Mouse (Mus musculus) brown adipose tissue, adult 24 weeks (tissue): Measurements from ENCODE around the gene Slc22a4. TPM values are rescaled to one million over a fixed set of nuclear protein-coding genes. Genes with fewer than 3 reads are reported as not detected.
"Not testable (repeated sequence)": the region's sequence is repeated elsewhere in the genome, so short reads cannot be mapped to it uniquely, and the experiment has no call there.

Experiments
- H3K27ac ChIP-seq: fragments of 200-500 bp; replicated peaks from 2 replicates; pipeline ENCODE4 v1.5.1; 2012; ENCODE audit warnings: low read depth, mild to moderate bottlenecking, low read length
- H3K4me1 ChIP-seq: fragments of 200-500 bp; 2 replicates; pipeline ENCODE4 v1.6.1; 2012; ENCODE audit warnings: low read length, mixed read lengths; ENCODE audit not compliant: control insufficient read depth, insufficient read depth, insufficient read length
- H3K4me3 ChIP-seq: fragments of 200-500 bp; 2 replicates; pipeline ENCODE4 v1.5.1; 2012; ENCODE audit warnings: low read depth, mild to moderate bottlenecking, low read length, moderate library complexity; ENCODE audit not compliant: insufficient read depth
- polyA plus RNA-seq: library from polyadenylated mRNA; stranded (reverse); fragments of >200 nt; gene quantifications from 2 replicates; pipeline ENCODE4 v1.2.4, GENCODE M21; 2012; ENCODE audit not compliant: missing spikeins, insufficient read depth, insufficient read length

Slc22a4 gene
- polyA plus RNA-seq, 1 experiment, result 1.8 TPM

DNA sequence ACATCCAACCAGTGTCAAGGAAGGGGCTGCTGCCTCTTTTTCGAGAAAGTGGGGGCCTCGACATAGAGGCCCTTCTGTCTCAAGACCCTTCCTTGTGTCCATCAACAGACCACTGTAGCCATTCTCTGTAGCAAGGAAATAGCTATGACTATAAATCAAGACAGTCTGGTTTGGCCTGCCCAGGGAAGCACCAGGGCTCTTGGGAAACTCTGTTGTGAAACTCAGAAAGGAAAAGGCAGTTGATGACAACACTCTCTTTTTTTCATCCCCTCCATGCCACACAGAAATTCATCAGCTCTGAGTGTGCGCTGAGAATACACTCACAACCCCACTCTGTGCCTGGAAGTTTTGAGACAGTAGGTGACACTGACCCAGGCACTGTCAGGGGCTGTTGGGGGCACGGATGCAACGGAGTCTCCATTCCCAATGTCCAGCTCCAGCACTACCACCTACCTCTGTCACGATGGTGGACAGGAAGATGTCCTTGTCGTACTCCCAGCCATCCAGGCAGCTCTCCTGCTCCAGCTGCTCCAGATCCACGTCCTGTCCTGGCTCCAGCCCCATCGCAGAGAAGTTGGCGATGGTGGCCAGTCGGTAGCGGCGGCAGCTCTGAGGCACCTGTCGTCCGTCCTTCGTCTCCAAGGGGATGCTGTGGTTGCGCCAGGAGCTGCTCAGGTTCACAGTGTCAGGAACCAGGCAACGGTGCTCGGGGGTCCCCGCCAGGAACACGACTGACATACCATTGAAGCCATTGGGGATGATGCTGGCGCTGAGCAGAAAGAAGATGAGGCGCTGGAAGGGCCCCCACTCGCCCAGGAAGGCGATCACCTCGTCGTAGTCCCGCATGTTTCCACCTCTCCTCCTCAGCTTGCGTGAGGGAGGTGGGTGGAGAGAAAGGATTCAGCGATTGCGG is 503 bp downstream of the Slc22a4 start:
- Histone ChIP-seq H3K27ac (no peak overlapping the region), H3K4me3 (peak overlapping the region; percentile 77), H3K4me1 (peaks cover 5% of the 10 kb centered on the region)

DNA sequence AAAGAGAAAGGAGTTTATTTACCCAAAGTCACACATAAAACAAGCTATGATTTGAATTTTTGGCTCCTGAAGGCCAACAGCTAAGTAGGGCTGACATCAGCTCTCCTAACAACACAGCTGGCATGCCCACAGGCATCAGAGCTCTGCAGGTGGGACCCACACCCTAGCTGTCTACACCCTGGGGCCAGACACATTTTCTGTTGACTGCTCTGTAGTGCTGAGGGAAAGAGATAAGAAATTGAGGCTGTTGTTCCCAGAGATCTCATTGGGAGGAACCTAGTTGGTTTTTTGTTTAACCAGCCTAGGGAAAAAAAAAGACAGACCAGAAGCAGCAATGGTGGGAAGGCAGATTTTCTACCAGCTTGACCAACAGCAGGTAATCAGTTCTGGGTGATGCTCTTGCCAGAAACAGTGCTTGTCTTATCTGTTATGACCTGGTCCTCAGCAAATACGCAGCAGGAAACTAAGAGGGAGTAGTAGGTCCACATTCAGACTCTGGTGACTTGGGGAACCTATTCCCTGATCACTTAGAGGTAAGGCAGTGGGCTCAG is 1.3 kb downstream of the Slc22a4 start:
- no peak overlapping the region for H3K27ac ChIP-seq
- peaks cover 5% of the 10 kb centered on the region for H3K4me1 ChIP-seq
- no peak overlapping the region for H3K4me3 ChIP-seq

DNA sequence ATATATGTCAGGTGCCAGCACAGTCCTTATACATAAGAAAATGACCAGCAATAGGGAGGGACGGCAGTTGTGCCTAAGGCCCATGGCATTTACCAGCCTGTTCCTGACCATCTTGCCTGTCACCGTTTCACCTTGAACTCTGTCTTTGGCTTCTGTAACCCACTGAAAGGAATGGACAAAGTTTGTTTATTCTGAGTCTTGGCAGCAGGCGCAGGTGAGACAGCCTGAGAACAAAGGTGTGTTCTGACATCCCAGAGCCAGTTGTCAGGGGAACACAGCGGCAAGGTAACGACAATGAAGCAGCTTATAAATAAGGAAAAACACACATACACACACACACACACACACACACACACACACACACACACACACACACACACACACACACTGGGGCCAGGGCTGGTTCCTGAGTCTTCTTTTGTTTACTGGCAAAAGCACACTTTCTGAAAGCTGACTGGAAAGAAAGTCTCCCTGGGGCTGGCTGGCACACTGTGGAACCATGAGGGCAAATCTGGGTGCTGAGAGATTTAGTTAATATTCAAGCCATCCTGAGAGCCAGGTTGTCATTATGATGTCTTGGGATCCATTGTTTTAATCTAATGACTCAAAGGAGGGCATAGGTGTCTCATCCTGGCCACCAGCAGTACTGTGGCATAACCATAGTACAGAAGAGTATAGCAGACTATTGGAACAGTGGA is 6.3 kb downstream of the Slc22a4 start:
- Histone ChIP-seq H3K4me3 (no peak overlapping the region), H3K4me1 (no peaks in the 10 kb centered on the region), H3K27ac (no peak overlapping the region)

DNA sequence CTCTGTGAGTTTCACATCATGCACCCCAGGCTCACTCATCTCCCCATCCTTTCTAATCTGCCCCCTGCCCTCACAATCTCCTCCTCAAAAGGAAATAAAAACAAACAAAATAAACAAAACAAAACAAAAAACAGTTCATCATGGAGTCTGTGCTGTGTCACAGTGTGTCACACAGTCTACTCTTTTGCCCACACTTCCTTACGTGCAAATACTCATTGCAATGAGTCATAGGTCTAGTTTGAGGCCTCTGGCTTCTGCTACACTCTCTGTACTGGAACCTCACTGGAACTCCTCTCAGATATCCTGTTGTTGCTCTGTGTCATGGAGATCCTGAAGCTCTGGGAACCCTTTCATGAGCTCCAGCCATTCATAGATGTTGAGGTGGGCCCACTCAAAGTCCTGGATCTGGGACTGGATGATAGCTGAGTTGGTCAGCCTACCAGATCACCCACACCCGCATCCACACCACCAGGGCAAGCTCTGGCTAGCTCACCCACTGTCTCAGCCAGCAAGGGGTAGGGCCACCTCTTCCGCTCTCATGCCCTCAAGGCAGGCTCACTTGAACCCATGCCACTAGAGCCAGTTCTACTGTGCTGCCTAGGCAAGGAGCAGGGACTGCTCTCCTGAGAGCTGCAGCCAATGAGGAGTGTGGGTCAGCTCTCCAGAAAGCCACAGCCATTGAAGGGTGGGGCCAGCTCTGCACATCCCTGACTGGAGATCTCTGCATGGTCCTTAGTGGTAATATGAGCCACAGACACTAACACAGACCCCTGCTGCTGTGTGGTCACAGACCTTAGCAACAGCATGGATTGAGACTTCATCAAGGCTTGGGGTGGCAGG is 8.8 kb downstream of the Slc22a4 start:
- no peak overlapping the region for H3K4me3 ChIP-seq
- H3K27ac ChIP-seq, result no peak overlapping the region
- no peaks in the 10 kb centered on the region for H3K4me1 ChIP-seq

DNA sequence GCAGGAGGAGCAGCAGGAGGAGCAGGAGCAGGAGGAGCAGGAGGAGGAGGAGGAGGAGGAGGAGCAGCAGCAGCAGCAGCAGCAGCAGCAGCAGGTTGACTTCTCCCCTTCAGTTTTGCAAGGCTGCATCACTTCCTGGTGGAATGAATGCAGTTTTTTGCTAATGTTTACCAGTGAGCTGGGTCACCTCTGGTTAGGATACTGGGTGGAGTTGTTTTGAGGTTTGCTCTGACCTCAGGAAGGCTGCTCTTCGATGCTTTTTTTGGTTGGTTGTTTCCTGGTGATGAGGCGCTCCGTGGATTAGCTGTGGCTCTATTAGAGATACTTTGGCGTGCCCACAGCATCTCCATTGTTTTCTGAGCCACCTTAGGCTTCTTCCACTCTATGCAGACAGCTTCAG is 10.3 kb downstream of the Slc22a4 start:
- Histone ChIP-seq H3K4me3 (no peak overlapping the region), H3K27ac (no peak overlapping the region), H3K4me1 (no peaks in the 10 kb centered on the region)

DNA sequence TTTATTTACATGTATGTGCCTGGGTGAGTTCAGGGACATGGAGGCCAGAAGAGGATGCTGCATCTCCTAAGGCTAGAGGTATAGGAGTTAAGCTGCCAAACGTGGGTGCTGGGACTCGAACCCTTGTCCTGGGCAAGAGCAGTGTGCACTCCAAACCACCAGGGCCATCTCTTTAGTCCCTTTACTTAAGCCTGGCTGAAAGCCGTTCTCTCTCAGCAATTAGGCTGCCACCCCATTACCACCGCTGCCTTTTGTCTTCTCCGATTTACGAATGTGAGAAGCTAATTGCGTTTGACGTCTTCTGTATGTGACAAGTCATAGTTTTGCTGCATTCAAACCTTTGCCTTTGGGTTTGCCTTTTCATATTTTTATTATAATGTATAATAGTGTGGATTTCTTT is 11.8 kb downstream of the Slc22a4 start:
- Histone ChIP-seq H3K27ac (no peak overlapping the region), H3K4me3 (no peak overlapping the region), H3K4me1 (no peaks in the 10 kb centered on the region)

DNA sequence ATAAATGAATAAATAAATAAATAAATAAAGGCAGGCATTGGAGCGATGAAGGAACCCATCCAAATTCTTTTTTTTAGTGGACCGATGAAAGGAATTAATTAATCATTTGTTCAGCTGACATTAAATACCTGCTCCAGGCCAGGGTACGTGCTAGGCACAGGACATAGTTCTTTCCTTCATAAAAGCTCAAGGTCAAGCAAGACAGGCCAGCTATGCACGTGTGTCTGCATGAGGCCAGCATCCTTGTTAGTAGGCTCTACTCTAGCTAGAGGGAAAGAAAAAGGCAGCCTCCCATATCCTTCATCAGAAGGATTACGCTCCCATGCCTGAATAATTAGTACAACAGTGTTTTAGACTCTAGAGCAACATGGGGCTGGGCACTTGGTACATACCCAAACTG is 14.9 kb downstream of the Slc22a4 start:
- Histone ChIP-seq H3K4me3 (no peak overlapping the region), H3K27ac (no peak overlapping the region)

DNA sequence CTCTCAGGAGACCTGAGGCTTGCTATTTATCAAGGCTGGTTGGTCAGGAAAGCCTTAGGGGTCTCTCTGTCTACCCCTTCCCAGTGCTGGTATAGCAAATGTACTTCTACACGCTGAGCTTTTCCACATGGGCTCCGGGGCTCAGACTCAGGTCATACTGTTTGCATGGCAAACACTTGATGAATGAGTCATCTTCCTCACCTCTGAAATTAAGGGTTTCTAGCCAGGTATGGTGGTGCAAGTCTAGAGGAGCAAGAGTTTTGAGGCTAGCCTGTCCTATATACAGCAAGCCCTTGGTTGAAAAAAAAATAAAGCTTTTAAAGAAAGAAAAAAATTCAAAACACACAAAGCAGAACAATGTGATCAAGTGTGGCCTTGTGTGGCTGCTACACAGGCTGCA is 16.6 kb downstream of the Slc22a4 start:
- no peak overlapping the region for H3K4me3 ChIP-seq
- H3K27ac ChIP-seq, result no peak overlapping the region
- H3K4me1 ChIP-seq, result peaks cover 12% of the 10 kb centered on the region

More for the DNA sequence above, 14.9 kb downstream of the Slc22a4 start:
- H3K4me1 ChIP-seq, result peaks cover 2% of the 10 kb centered on the region; the same call in 1 of the 2 replicates

DNA sequence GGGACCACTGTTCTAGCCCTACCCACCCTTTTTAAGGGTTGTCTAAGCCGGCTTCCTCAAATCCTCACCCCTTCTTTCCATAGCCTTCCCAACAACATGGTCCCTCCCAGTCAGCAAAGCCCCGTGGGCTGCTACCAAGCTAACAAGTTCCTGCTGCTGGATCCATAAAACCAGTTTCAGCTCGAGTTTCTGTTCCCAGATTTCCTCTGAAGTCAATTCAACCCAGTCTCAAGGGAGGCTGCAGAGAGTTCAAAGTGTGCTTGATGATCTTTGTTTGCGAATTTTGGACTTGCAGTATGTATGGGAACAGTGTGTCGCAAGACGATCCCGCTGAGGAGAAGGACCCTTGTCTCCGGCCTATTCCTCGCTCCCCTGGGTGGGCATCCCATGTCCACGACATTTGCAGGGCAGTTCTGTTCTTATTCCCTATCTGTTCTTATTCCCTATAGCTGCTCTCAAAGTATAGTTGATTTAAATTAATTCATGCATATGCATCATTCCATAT is 19.4 kb downstream of the Slc22a4 start:
- peak overlapping the region; percentile 35 for H3K27ac ChIP-seq
- H3K4me1 ChIP-seq, result peaks cover 12% of the 10 kb centered on the region
- no peak overlapping the region for H3K4me3 ChIP-seq

DNA sequence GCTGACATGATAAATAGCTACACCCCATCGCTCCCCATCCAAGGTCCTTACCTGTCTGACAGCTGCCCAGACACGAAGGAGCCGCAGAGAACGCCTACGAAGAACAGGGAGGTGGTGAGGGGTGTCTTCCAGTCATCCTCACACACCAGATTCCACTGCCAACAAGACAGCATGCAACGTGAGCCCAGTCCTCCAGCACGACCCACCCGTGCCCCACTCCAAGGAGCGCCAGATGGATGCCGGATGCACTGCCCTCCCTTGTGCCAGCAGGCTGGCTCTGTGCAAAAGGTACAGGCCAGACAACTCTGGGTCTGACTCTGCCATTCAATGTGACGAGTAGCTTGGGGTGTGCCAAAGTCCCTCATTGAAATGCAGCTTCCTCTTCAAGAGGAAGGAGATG is 20.2 kb downstream of the Slc22a4 start:
- no peak overlapping the region for H3K4me3 ChIP-seq
- peaks cover 12% of the 10 kb centered on the region for H3K4me1 ChIP-seq
- peak overlapping the region; percentile 63 for H3K27ac ChIP-seq

DNA sequence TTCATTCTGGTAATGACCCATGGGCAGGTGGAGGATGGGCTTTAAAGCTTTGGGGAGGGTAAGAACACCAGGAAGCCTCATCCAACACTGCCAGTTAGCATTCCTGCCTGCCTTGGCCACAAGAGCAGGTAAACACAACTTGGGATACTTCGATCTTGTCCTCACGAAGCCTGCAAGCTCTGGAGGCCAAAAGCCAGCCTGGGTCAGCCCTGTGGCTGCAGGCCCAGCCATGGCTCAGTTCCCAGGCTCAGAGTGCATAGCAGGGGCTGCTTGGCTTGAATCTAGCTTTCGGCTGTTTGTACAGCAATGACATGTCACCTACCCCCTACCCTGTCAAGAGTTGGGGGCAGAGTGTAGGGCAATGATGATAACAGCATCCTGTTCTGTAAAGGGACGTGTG is 21.0 kb downstream of the Slc22a4 start:
- peaks cover 12% of the 10 kb centered on the region for H3K4me1 ChIP-seq
- 0 out of 2 replicates have a peak overlapping the region, but pooled peaks have one; percentile 19 for H3K27ac ChIP-seq
- H3K4me3 ChIP-seq, result no peak overlapping the region

DNA sequence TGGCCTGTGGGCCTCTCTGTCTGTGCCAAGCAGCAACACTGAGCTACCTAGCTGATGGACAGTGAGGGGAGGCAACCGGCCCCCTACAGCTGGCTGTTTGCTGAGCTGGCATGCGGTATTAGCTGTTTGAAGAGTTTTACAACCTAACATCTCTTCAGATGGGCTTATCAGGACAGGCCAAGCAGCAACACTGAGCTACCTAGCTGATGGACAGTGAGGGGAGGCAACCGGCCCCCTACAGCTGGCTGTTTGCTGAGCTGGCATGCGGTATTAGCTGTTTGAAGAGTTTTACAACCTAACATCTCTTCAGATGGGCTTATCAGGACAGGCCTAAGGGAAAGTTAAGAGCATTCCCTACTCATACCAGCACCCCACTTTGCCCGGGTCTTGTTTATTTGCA is 21.5 kb downstream of the Slc22a4 start:
- H3K4me3 ChIP-seq, H3K27ac ChIP-seq: not testable (repeated sequence)
- peaks cover 12% of the 10 kb centered on the region for H3K4me1 ChIP-seq

DNA sequence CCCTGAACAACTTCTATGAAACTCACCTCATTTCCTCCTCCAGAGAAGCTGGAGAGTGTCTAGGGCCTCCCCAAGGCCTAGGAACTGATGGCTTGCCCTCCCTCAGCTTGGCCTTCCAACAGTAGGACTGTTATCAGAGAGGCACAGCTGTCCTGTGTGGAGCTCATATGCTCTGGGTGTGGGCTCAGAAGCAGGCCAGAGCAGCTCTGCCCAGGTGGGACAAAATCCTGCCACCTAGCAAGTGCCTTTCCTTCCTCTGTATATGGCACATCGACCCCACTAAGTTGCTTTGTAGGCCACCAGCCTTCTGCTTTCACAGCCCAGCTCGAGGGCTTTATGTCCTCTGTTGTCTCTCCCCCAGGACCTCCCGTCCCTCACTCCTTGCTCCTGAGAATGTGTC is 23.2 kb downstream of the Slc22a4 start:
- H3K4me3 ChIP-seq, result no peak overlapping the region
- H3K4me1 ChIP-seq, result peaks cover 12% of the 10 kb centered on the region
- no peak overlapping the region for H3K27ac ChIP-seq

DNA sequence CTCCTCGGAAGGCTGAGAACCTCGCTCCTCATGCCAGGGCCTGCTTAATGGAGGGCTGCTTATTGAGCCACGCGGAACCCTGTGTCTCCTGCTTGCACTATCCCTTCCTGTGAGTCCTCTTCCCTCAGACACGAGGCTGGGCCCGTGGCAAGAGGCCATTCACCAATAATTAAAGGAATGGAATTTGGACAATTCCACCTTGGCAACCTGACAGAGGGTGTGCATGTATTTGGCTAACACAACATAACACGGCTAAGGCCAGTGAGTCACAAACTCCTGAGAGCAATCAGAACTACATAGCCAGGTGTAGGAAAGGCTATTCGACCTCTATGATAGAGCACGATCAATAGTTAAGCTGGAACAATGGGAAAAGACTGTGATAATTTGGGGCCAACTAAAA is 23.7 kb downstream of the Slc22a4 start:
- Histone ChIP-seq H3K4me3 (no peak overlapping the region), H3K27ac (no peak overlapping the region), H3K4me1 (peaks cover 12% of the 10 kb centered on the region)
